In genomic region chr4:127125834-127126463, GRCm38 (mm10) we compare ENCODE assay signal across 1 mouse cellular context.
TF ChIP-seq lines count a peak whose summit lies in the region.

No protein-coding gene starts in this region.

TF ChIP-seq in MEL, 35 proteins besides CTCF, POLR2A, EP300 and RAD21 (continued from another document):
- TF ChIP-seq RCOR1 (IDR thresholded peaks at IDR 0.05; ENCODE audit: low read depth, low read length), result no peak
- TF ChIP-seq ZNF384 (IDR thresholded peaks at IDR 0.05; ENCODE audit: low read depth, low read length), result no peak
